Mouse (Mus musculus): ENCODE measurements around the gene Srgap1. TPM values are rescaled to one million over a fixed set of nuclear protein-coding genes. Genes with fewer than 3 reads are reported as not detected.

Gene Srgap1
- 3.7 and 4.7 TPM in 2 replicates for polyA plus RNA-seq (2015; fragmentation: Nextera tagmentation; extraction: Ambion mirVana)

GRCm38 (mm10) chr10:122046904-122047726 lies at the start of gene Srgap1:
Gene Srgap1, minus strand, starts transcription at chr10:122047315.
- H3K4me2 ChIP-seq (ENCODE audit: low read depth, low read length): peak within 1 kb of the TSS; percentile 92
- no peaks in the 10 kb centered on the region for H3K36me3 ChIP-seq (ENCODE audit: control insufficient read depth, insufficient read depth, low read length)
- H3K27ac ChIP-seq (ENCODE audit: low read length): peak within 1 kb of the TSS; percentile 74
- H3K9me3 ChIP-seq (ENCODE audit: control insufficient read depth, low read length): no peaks in the 10 kb centered on the region
- peak within 1 kb of the TSS; percentile 82 for H3K9ac ChIP-seq (ENCODE audit: low read depth, low read length)
- 0 out of 2 replicates have a peak, but pooled peaks cover 8% of the 10 kb centered on the region for H3K4me1 ChIP-seq (ENCODE audit: control insufficient read depth, insufficient read depth, low read length)
- no peaks in the 10 kb centered on the region for H3K27me3 ChIP-seq (replicated peaks; ENCODE audit: control insufficient read depth, insufficient read depth, low read length)
- peak; percentile 87 for ATAC-seq
- WGBS: 1% methylated on average over 55 of the region's 79 CpGs
- peak within 1 kb of the TSS; percentile 77 for H3K4me3 ChIP-seq (ENCODE audit: low read length)

GRCm38 (mm10) chr10:122096462-122096979 lies 49.4 kb upstream of the Srgap1 start:
- H3K4me1 ChIP-seq (ENCODE audit: control insufficient read depth, insufficient read depth, low read length): peaks cover 5% of the 10 kb centered on the region
- no peaks in the 10 kb centered on the region for H3K9me3 ChIP-seq (ENCODE audit: control insufficient read depth, low read length)
- H3K27me3 ChIP-seq (replicated peaks; ENCODE audit: control insufficient read depth, insufficient read depth, low read length): no peaks in the 10 kb centered on the region
- peak overlapping the region; percentile 93 for H3K9ac ChIP-seq (ENCODE audit: low read depth, low read length)
- peak overlapping the region; percentile 97 for H3K27ac ChIP-seq (ENCODE audit: low read length)
- peak overlapping the region; percentile 80 for H3K4me3 ChIP-seq (ENCODE audit: low read length)
- under 1% methylated on average over 43 of the region's 48 CpGs for WGBS
- peak overlapping the region; percentile 78 for H3K4me2 ChIP-seq (ENCODE audit: low read depth, low read length)
- peak; percentile 82 for ATAC-seq
- no peaks in the 10 kb centered on the region for H3K36me3 ChIP-seq (ENCODE audit: control insufficient read depth, insufficient read depth, low read length)

GRCm38 (mm10) chr10:122090472-122090871 lies 43.4 kb upstream of the Srgap1 start:
- WGBS: 92% methylated on average over 1 of the region's 1 CpGs
- H3K4me2 ChIP-seq (ENCODE audit: low read depth, low read length): no peak overlapping the region
- no peak overlapping the region for H3K27ac ChIP-seq (ENCODE audit: low read length)
- H3K27me3 ChIP-seq (replicated peaks; ENCODE audit: control insufficient read depth, insufficient read depth, low read length): no peaks in the 10 kb centered on the region
- H3K4me3 ChIP-seq (ENCODE audit: low read length): no peak overlapping the region
- no peak overlapping the region for H3K9ac ChIP-seq (ENCODE audit: low read depth, low read length)
- H3K36me3 ChIP-seq (ENCODE audit: control insufficient read depth, insufficient read depth, low read length): peaks cover 18% of the 10 kb centered on the region
- H3K4me1 ChIP-seq (ENCODE audit: control insufficient read depth, insufficient read depth, low read length): peaks cover 1% of the 10 kb centered on the region; the same call in 1 of the 2 replicates
- no peak for ATAC-seq
- peaks cover 10% of the 10 kb centered on the region for H3K9me3 ChIP-seq (ENCODE audit: control insufficient read depth, low read length)

GRCm38 (mm10) chr10:122081352-122081751 lies 34.2 kb upstream of the Srgap1 start:
- Histone ChIP-seq H3K36me3 (ENCODE audit: control insufficient read depth, insufficient read depth, low read length) (no peaks in the 10 kb centered on the region; the same call in 1 of the 2 replicates), H3K27ac (ENCODE audit: low read length) (no peak overlapping the region), H3K4me1 (ENCODE audit: control insufficient read depth, insufficient read depth, low read length) (no peaks in the 10 kb centered on the region), H3K9ac (ENCODE audit: low read depth, low read length) (no peak overlapping the region), H3K27me3 (replicated peaks; ENCODE audit: control insufficient read depth, insufficient read depth, low read length) (no peaks in the 10 kb centered on the region), H3K4me3 (ENCODE audit: low read length) (no peak overlapping the region), H3K4me2 (ENCODE audit: low read depth, low read length) (no peak overlapping the region), H3K9me3 (ENCODE audit: control insufficient read depth, low read length) (no peaks in the 10 kb centered on the region)
- WGBS: 97% methylated on average over 1 of the region's 1 CpGs
- ATAC-seq: no peak

- no peak overlapping the region for H3K4me2 ChIP-seq (ENCODE audit: low read depth, low read length)
- H3K36me3 ChIP-seq (ENCODE audit: control insufficient read depth, insufficient read depth, low read length): no peaks in the 10 kb centered on the region
- H3K4me3 ChIP-seq (ENCODE audit: low read length): no peak overlapping the region
- H3K27me3 ChIP-seq (replicated peaks; ENCODE audit: control insufficient read depth, insufficient read depth, low read length): no peaks in the 10 kb centered on the region
- no peaks in the 10 kb centered on the region for H3K9me3 ChIP-seq (ENCODE audit: control insufficient read depth, low read length)
- H3K9ac ChIP-seq (ENCODE audit: low read depth, low read length): no peak overlapping the region
- no peak overlapping the region for H3K27ac ChIP-seq (ENCODE audit: low read length)
- no peak for ATAC-seq
- no peaks in the 10 kb centered on the region for H3K4me1 ChIP-seq (ENCODE audit: control insufficient read depth, insufficient read depth, low read length)
Measured at GRCm38 (mm10) chr10:122069153-122069552, 22.0 kb upstream of the Srgap1 start.

- 88% methylated on average over 6 of the region's 6 CpGs for WGBS
- no peaks in the 10 kb centered on the region for H3K36me3 ChIP-seq (ENCODE audit: control insufficient read depth, insufficient read depth, low read length)
- H3K4me1 ChIP-seq (ENCODE audit: control insufficient read depth, insufficient read depth, low read length): no peaks in the 10 kb centered on the region
- H3K9me3 ChIP-seq (ENCODE audit: control insufficient read depth, low read length): no peaks in the 10 kb centered on the region
- H3K4me2 ChIP-seq (ENCODE audit: low read depth, low read length): no peak overlapping the region
- H3K9ac ChIP-seq (ENCODE audit: low read depth, low read length): no peak overlapping the region
- no peak for ATAC-seq
- no peak overlapping the region for H3K4me3 ChIP-seq (ENCODE audit: low read length)
- no peaks in the 10 kb centered on the region for H3K27me3 ChIP-seq (replicated peaks; ENCODE audit: control insufficient read depth, insufficient read depth, low read length)
- H3K27ac ChIP-seq (ENCODE audit: low read length): no peak overlapping the region
Measured at GRCm38 (mm10) chr10:122055826-122056225, 8.7 kb upstream of the Srgap1 start.

- no peaks in the 10 kb centered on the region for H3K36me3 ChIP-seq (ENCODE audit: control insufficient read depth, insufficient read depth, low read length)
- H3K9ac ChIP-seq (ENCODE audit: low read depth, low read length): no peak overlapping the region
- H3K27ac ChIP-seq (ENCODE audit: low read length): no peak overlapping the region
- H3K27me3 ChIP-seq (replicated peaks; ENCODE audit: control insufficient read depth, insufficient read depth, low read length): no peaks in the 10 kb centered on the region
- H3K4me2 ChIP-seq (ENCODE audit: low read depth, low read length): no peak overlapping the region
- H3K9me3 ChIP-seq (ENCODE audit: control insufficient read depth, low read length): no peaks in the 10 kb centered on the region
- H3K4me3 ChIP-seq (ENCODE audit: low read length): no peak overlapping the region
- H3K4me1 ChIP-seq (ENCODE audit: control insufficient read depth, insufficient read depth, low read length): no peaks in the 10 kb centered on the region
- WGBS: 17% methylated on average over 8 of the region's 8 CpGs
- ATAC-seq: no peak
Measured at GRCm38 (mm10) chr10:122054535-122054934, 7.4 kb upstream of the Srgap1 start.

GRCm38 (mm10) chr10:122051831-122052230 lies 4.7 kb upstream of the Srgap1 start:
- Histone ChIP-seq H3K9ac (ENCODE audit: low read depth, low read length) (no peak overlapping the region), H3K27ac (ENCODE audit: low read length) (no peak overlapping the region), H3K4me1 (ENCODE audit: control insufficient read depth, insufficient read depth, low read length) (no peaks in the 10 kb centered on the region), H3K4me2 (ENCODE audit: low read depth, low read length) (no peak overlapping the region), H3K9me3 (ENCODE audit: control insufficient read depth, low read length) (no peaks in the 10 kb centered on the region), H3K36me3 (ENCODE audit: control insufficient read depth, insufficient read depth, low read length) (no peaks in the 10 kb centered on the region), H3K27me3 (replicated peaks; ENCODE audit: control insufficient read depth, insufficient read depth, low read length) (no peaks in the 10 kb centered on the region), H3K4me3 (ENCODE audit: low read length) (no peak overlapping the region)
- no peak for ATAC-seq
- WGBS: 35% methylated on average over 6 of the region's 6 CpGs

GRCm38 (mm10) chr10:122047727-122048365 lies 731 bp upstream of the Srgap1 start:
- no peaks in the 10 kb centered on the region for H3K36me3 ChIP-seq (ENCODE audit: control insufficient read depth, insufficient read depth, low read length)
- ATAC-seq: peak; percentile 79
- H3K9me3 ChIP-seq (ENCODE audit: control insufficient read depth, low read length): no peaks in the 10 kb centered on the region
- H3K4me1 ChIP-seq (ENCODE audit: control insufficient read depth, insufficient read depth, low read length): 0 out of 2 replicates have a peak, but pooled peaks cover 8% of the 10 kb centered on the region
- peak overlapping the region; percentile 74 for H3K27ac ChIP-seq (ENCODE audit: low read length)
- peak overlapping the region; percentile 82 for H3K9ac ChIP-seq (ENCODE audit: low read depth, low read length)
- H3K4me3 ChIP-seq (ENCODE audit: low read length): peak overlapping the region; percentile 77
- 10% methylated on average over 41 of the region's 44 CpGs for WGBS
- no peaks in the 10 kb centered on the region for H3K27me3 ChIP-seq (replicated peaks; ENCODE audit: control insufficient read depth, insufficient read depth, low read length)
- peak overlapping the region; percentile 92 for H3K4me2 ChIP-seq (ENCODE audit: low read depth, low read length)

Data from intestine, embryonic 16.5 days (tissue).